Mouse (Mus musculus): ENCODE data around the gene Abcg5.
A peak's percentile ranks its signal among the peaks of the same experiment; 100 is the strongest.

The Abcg5 gene

GRCm38 (mm10) chr17:84644292-84645050 is 38.3 kb downstream of the Abcg5 start:
- no peak for DNase-seq

- DNase-seq, result no peak
These were observed 40.5 kb downstream of the Abcg5 start for GRCm38 (mm10) chr17:84642324-84642723.

- peak; percentile 59 to 83 for DNase-seq
These were observed 40.9 kb downstream of the Abcg5 start for GRCm38 (mm10) chr17:84641893-84642292.

- no peak for DNase-seq
These were observed 42.9 kb downstream of the Abcg5 start for GRCm38 (mm10) chr17:84639796-84640378.

- DNase-seq, result no peak
These were observed 44.8 kb downstream of the Abcg5 start for GRCm38 (mm10) chr17:84637971-84638370.

- no peak for DNase-seq
These were observed 46.5 kb downstream of the Abcg5 start for GRCm38 (mm10) chr17:84636328-84636727.

GRCm38 (mm10) chr17:84633443-84633842 is 49.4 kb downstream of the Abcg5 start:
- no peak for DNase-seq

- no peak for DNase-seq
These were observed 51.0 kb downstream of the Abcg5 start for GRCm38 (mm10) chr17:84631836-84632235.

- DNase-seq, result no peak
These were observed 54.2 kb downstream of the Abcg5 start for GRCm38 (mm10) chr17:84628611-84629010.

- no peak for DNase-seq
These were observed 55.1 kb downstream of the Abcg5 start for GRCm38 (mm10) chr17:84627721-84628120.

- no peak for DNase-seq
These were observed 55.9 kb downstream of the Abcg5 start for GRCm38 (mm10) chr17:84626857-84627305.

GRCm38 (mm10) chr17:84626276-84626856 is 56.4 kb downstream of the Abcg5 start, which contains the start of gene Dync2li1:
Gene Dync2li1 (plus strand): TSS chr17:84626496.
- DNase-seq, result peak; percentile 96 to 97

GRCm38 (mm10) chr17:84622873-84623272 is 59.9 kb downstream of the Abcg5 start:
- no peak for DNase-seq

- no peak for DNase-seq
These were observed 60.8 kb downstream of the Abcg5 start for GRCm38 (mm10) chr17:84622028-84622427.

- DNase-seq, result no peak
These were observed 61.6 kb downstream of the Abcg5 start for GRCm38 (mm10) chr17:84621209-84621608.

GRCm38 (mm10) chr17:84620610-84621009 is 62.2 kb downstream of the Abcg5 start:
- DNase-seq, result no peak

GRCm38 (mm10) chr17:84620076-84620475 is 62.7 kb downstream of the Abcg5 start:
- DNase-seq, result no peak

- no peak for DNase-seq
These were observed 63.7 kb downstream of the Abcg5 start for GRCm38 (mm10) chr17:84619112-84619511.

GRCm38 (mm10) chr17:84617953-84618352 is 64.9 kb downstream of the Abcg5 start:
- no peak for DNase-seq

GRCm38 (mm10) chr17:84616526-84617074 is 66.2 kb downstream of the Abcg5 start:
- no peak for DNase-seq

- DNase-seq, result no peak
These were observed 67.0 kb downstream of the Abcg5 start for GRCm38 (mm10) chr17:84615811-84616210.

- DNase-seq, result peak in 1 of 2 experiments; percentile 42
These were observed 70.8 kb downstream of the Abcg5 start for GRCm38 (mm10) chr17:84611971-84612370.

GRCm38 (mm10) chr17:84611500-84611899 is 71.3 kb downstream of the Abcg5 start:
- DNase-seq, result peak; percentile 49 to 72

- DNase-seq, result no peak
These were observed 74.2 kb downstream of the Abcg5 start for GRCm38 (mm10) chr17:84608606-84609005.

Measured in kidney, postnatal 25 days (tissue).